Mouse (Mus musculus) adrenal gland, postnatal 4 days (tissue): ENCODE measurements at regions not wholly inside any gene's neighbourhood (a gene's known extent, or its start where the extent isn't known, plus 50 kb on each side); places are given as distances from the start of the nearest gene placed in this dataset.

Experiments used
- DNase-seq, 2 experiments: peaks; one replicate each; pipeline ENCODE4 v3.0.0; 2021 to 2022; ENCODE audit warnings: low spot score in 2 of 2, mixed read lengths in 2 of 2

GRCm38 (mm10) chr8:116452806-116453205 lies 52.0 kb upstream of the Dynlrb2 start:
- no peak for DNase-seq

- DNase-seq = no peak
These were observed 53.4 kb upstream of the Dynlrb2 start for GRCm38 (mm10) chr8:116451397-116451796.

GRCm38 (mm10) chr8:116447452-116447851 lies 57.3 kb upstream of the Dynlrb2 start:
- DNase-seq = no peak

- no peak for DNase-seq
These were observed 61.9 kb upstream of the Dynlrb2 start for GRCm38 (mm10) chr8:116442827-116443226.

- DNase-seq = peak; percentile 43 to 58
These were observed 65.9 kb upstream of the Dynlrb2 start for GRCm38 (mm10) chr8:116438895-116439294.

GRCm38 (mm10) chr8:116435268-116435980 lies 69.3 kb upstream of the Dynlrb2 start:
- DNase-seq = no peak

- DNase-seq = no peak
These were observed 74.7 kb upstream of the Dynlrb2 start for GRCm38 (mm10) chr8:116430051-116430450.

GRCm38 (mm10) chr8:116429649-116430048 lies 75.1 kb upstream of the Dynlrb2 start:
- no peak for DNase-seq

GRCm38 (mm10) chr8:116422826-116423225 lies 81.9 kb upstream of the Dynlrb2 start:
- DNase-seq = no peak

GRCm38 (mm10) chr8:116412703-116413102 lies 92.1 kb upstream of the Dynlrb2 start:
- DNase-seq = no peak

GRCm38 (mm10) chr8:116410041-116410440 lies 94.7 kb upstream of the Dynlrb2 start:
- DNase-seq = no peak

- no peak for DNase-seq
These were observed 95.8 kb upstream of the Dynlrb2 start for GRCm38 (mm10) chr8:116409011-116409410.

GRCm38 (mm10) chr8:116404571-116404970 lies 100.2 kb upstream of the Dynlrb2 start:
- no peak for DNase-seq

- no peak for DNase-seq
These were observed 101.4 kb upstream of the Dynlrb2 start for GRCm38 (mm10) chr8:116403366-116403765.

GRCm38 (mm10) chr8:116399452-116399851 lies 105.3 kb upstream of the Dynlrb2 start:
- DNase-seq = no peak

- DNase-seq = no peak
These were observed 106.1 kb upstream of the Dynlrb2 start for GRCm38 (mm10) chr8:116398565-116399205.

GRCm38 (mm10) chr8:116385193-116385955 lies 119.4 kb upstream of the Dynlrb2 start:
- DNase-seq = no peak

- DNase-seq = no peak
These were observed 120.2 kb upstream of the Dynlrb2 start for GRCm38 (mm10) chr8:116384418-116385089.

GRCm38 (mm10) chr8:116383495-116384417 lies 121.0 kb upstream of the Dynlrb2 start:
- DNase-seq = no peak

GRCm38 (mm10) chr8:116383036-116383435 lies 121.7 kb upstream of the Dynlrb2 start:
- DNase-seq = peak in 1 of 2 experiments; percentile 18
